Mouse (Mus musculus) liver, embryonic 18 days (tissue): Measurements from ENCODE around the gene Tnfsf9. TPM values are rescaled to one million over a fixed set of nuclear protein-coding genes. Genes with fewer than 3 reads are reported as not detected.

Experiments
- polyA plus RNA-seq: library from polyadenylated mRNA; depleted of rRNA; stranded (reverse); fragments of >200 nt; gene quantifications from 2 replicates; pipeline ENCODE4 v1.2.3, GENCODE M21; 2012; rRNA removed

Gene Tnfsf9
- 0.66 and 0.81 TPM in 2 replicates for polyA plus RNA-seq

GRCm38 (mm10) chr17:57105181-57106034 lies at the start of gene Tnfsf9:
TSS of gene Tnfsf9 (plus strand) at chr17:57105325.

GRCm38 (mm10) chr17:57058891-57059485 lies 46.1 kb upstream of the Tnfsf9 start, which contains the start of gene Crb3:
TSS of gene Crb3 (plus strand) at chr17:57059105.

GRCm38 (mm10) chr17:57059486-57059977 lies 45.6 kb upstream of the Tnfsf9 start, which contains the start of gene Slc25a23:
TSS of gene Slc25a23 (minus strand) at chr17:57059863.

GRCm38 (mm10) chr17:57078336-57078735 lies 26.8 kb upstream of the Tnfsf9 start, which contains the start of gene Dennd1c:
TSS of gene Dennd1c (minus strand) at chr17:57078514.

GRCm38 (mm10) chr17:57087049-57087832 lies 17.9 kb upstream of the Tnfsf9 start, which contains the start of gene Tubb4a:
TSS of gene Tubb4a (minus strand) at chr17:57087782.

GRCm38 (mm10) chr17:57148994-57149803 lies 44.1 kb downstream of the Tnfsf9 start, which contains the start of gene Cd70:
TSS of gene Cd70 (minus strand) at chr17:57149777.

Other genes starting within 250 kb of the Tnfsf9 start
- not detected in 2 replicates for gene Acsbg2, start 230.9 kb upstream of the Tnfsf9 start, polyA plus RNA-seq
- 0.02 and 0.04 TPM in 2 replicates for gene 1700061G19Rik, start 229.8 kb upstream of the Tnfsf9 start, polyA plus RNA-seq
- gene Mllt1, start 169.9 kb upstream of the Tnfsf9 start, polyA plus RNA-seq, result 8.8 and 11.0 TPM in 2 replicates
- not detected in 2 replicates for gene Acer1, start 123.2 kb upstream of the Tnfsf9 start, polyA plus RNA-seq
- gene Clpp, start 115.0 kb upstream of the Tnfsf9 start, polyA plus RNA-seq, result 62.4 and 68.4 TPM in 2 replicates
- gene Alkbh7, start 108.0 kb upstream of the Tnfsf9 start, polyA plus RNA-seq, result 12.0 and 13.6 TPM in 2 replicates
- not detected in 2 replicates for gene Pspn, start 105.3 kb upstream of the Tnfsf9 start, polyA plus RNA-seq
- gene Gtf2f1, start 94.0 kb upstream of the Tnfsf9 start, polyA plus RNA-seq, result 33.5 and 35.4 TPM in 2 replicates
- not detected in 2 replicates for gene Gm17949, start 93.9 kb upstream of the Tnfsf9 start, polyA plus RNA-seq
- 20.2 and 25.5 TPM in 2 replicates for gene Khsrp, start 73.8 kb upstream of the Tnfsf9 start, polyA plus RNA-seq
- not detected in 2 replicates for gene Slc25a41, start 63.7 kb upstream of the Tnfsf9 start, polyA plus RNA-seq
- 25.8 and 30.4 TPM in 2 replicates for gene Crb3, start 46.2 kb upstream of the Tnfsf9 start, polyA plus RNA-seq
- 22.2 and 24.0 TPM in 2 replicates for gene Slc25a23, start 45.5 kb upstream of the Tnfsf9 start, polyA plus RNA-seq
- 4.7 and 6.4 TPM in 2 replicates for gene Dennd1c, start 26.8 kb upstream of the Tnfsf9 start, polyA plus RNA-seq
- gene Tubb4a, start 17.5 kb upstream of the Tnfsf9 start, polyA plus RNA-seq, result 0.28 and 0.30 TPM in 2 replicates
- gene Cd70, start 44.5 kb downstream of the Tnfsf9 start, polyA plus RNA-seq, result not detected in 2 replicates
- 2.1 and 2.3 TPM in 2 replicates for gene Tnfsf14, start 88.9 kb downstream of the Tnfsf9 start, polyA plus RNA-seq
- gene C3, start 122.8 kb downstream of the Tnfsf9 start, polyA plus RNA-seq, result 1,862 and 2,152 TPM in 2 replicates
- gene Gpr108, start 143.1 kb downstream of the Tnfsf9 start, polyA plus RNA-seq, result 7.3 and 8.5 TPM in 2 replicates
- gene Trip10, start 144.1 kb downstream of the Tnfsf9 start, polyA plus RNA-seq, result 10.3 and 12.0 TPM in 2 replicates
- gene Vav1, start 173.8 kb downstream of the Tnfsf9 start, polyA plus RNA-seq, result 10.6 and 12.6 TPM in 2 replicates